Mouse (Mus musculus) heart, adult 2 months (tissue): Measurements from ENCODE around the gene Cflar. TPM values are rescaled to one million over a fixed set of nuclear protein-coding genes. Genes with fewer than 3 reads are reported as not detected.

Source experiments
- DNase-seq, 2 experiments: peaks; one replicate each; pipeline ENCODE4 v3.0.0; 2021
- H3K27ac ChIP-seq: fragments of 200-600 bp; 2 replicates; pipeline ENCODE4 v1.8.1; 2022
- H3K27me3 ChIP-seq: fragments of 200-500 bp; 2 replicates; pipeline ENCODE4 v1.6.1; 2012; ENCODE audit warnings: mild to moderate bottlenecking, low read length, inconsistent platforms, mixed read lengths; ENCODE audit not compliant: control insufficient read depth, insufficient read depth
- H3K36me3 ChIP-seq: fragments of 200-500 bp; 2 replicates; pipeline ENCODE4 v1.6.1; 2012; ENCODE audit warnings: low read length, inconsistent platforms; ENCODE audit not compliant: control insufficient read depth, insufficient read depth
- H3K4me1 ChIP-seq: fragments of 200-500 bp; 2 replicates; pipeline ENCODE4 v1.6.1; 2011; ENCODE audit warnings: low read length; ENCODE audit not compliant: control insufficient read depth, insufficient read depth
- H3K4me3 ChIP-seq: fragments of 200-600 bp; 2 replicates; pipeline ENCODE4 v1.8.1; 2022
- H3K79me2 ChIP-seq: fragments of 200-500 bp; replicated peaks from 2 replicates; pipeline ENCODE4 v1.6.1; 2012; ENCODE audit warnings: mild to moderate bottlenecking, inconsistent platforms, low read length, moderate library complexity, mixed read lengths; ENCODE audit not compliant: control insufficient read depth, insufficient read depth
- H3K9ac ChIP-seq: fragments of 200-500 bp; 2 replicates; pipeline ENCODE4 v1.6.1; 2012; ENCODE audit warnings: low read depth, mild to moderate bottlenecking, control low read depth, inconsistent platforms, low read length, mixed read lengths
- CTCF ChIP-seq: fragments of 200-600 bp; IDR thresholded peaks from 2 replicates; pipeline ENCODE4 v1.8.1; 2022; ENCODE audit warnings: antibody characterized with exemption, mild to moderate bottlenecking, moderate library complexity
- EP300 ChIP-seq: fragments of 200-500 bp; IDR thresholded peaks from 2 replicates; pipeline ENCODE4 v1.6.1; 2011; ENCODE audit warnings: low read depth, low read length, control low read depth; ENCODE audit not compliant: insufficient read depth
- POLR2A ChIP-seq: fragments of 200-500 bp; IDR thresholded peaks from 2 replicates; pipeline ENCODE4 v1.6.1; 2011; ENCODE audit warnings: mild to moderate bottlenecking, low read depth, low read length, control low read depth; ENCODE audit not compliant: insufficient read depth
- WGBS: fragments of 180-500 bp; shearing (Covaris S2); methylation state at CpG from one replicate; pipeline ENCODE4 v1.1.7; 2018; 5-methylcytosine and 5-hydroxymethylcytosine counted together
- intact Hi-C: fragments of 180-260 bp; cut with DNase I; formaldehyde crosslinking; loops from one replicate; pipeline ENCODE4 v1.15.1; 2025
- polyA plus RNA-seq: library from polyadenylated mRNA; depleted of rRNA; stranded (reverse); fragments of >200 nt; gene quantifications from 2 replicates; pipeline ENCODE4 v1.2.3, GENCODE M21; 2012
- total RNA-seq, 2 experiments: library from RNA; stranded (reverse); gene quantifications; 2 replicates each; pipeline ENCODE4 v1.2.3; 2021

Cflar gene
- total and polyA plus RNA-seq, 3 experiments: 21.7 to 63.0 (median 50.2) TPM

GRCm38 (mm10) chr1:58733636-58734035 is 22.3 kb downstream of the Cflar start:
- peaks cover 38% of the 10 kb centered on the region for H3K36me3 ChIP-seq
- intact Hi-C loops: no loop called here

GRCm38 (mm10) chr1:58734043-58734920 is 23.0 kb downstream of the Cflar start:
- WGBS: 85% methylated on average over 11 of the region's 11 CpGs
- H3K4me3 ChIP-seq: no peak overlapping the region
- H3K9ac ChIP-seq: no peak overlapping the region
- peaks cover 2% of the 10 kb centered on the region for H3K79me2 ChIP-seq
- intact Hi-C loops: no loop called here
- no peaks in the 10 kb centered on the region for H3K27me3 ChIP-seq
- no peak for DNase-seq
- TF ChIP-seq CTCF (no peak), EP300 (no peak), POLR2A (no peak)
- H3K36me3 ChIP-seq: peaks cover 36% of the 10 kb centered on the region
- no peak overlapping the region; the same call in none of the 2 replicates for H3K27ac ChIP-seq
- peaks cover 4% of the 10 kb centered on the region for H3K4me1 ChIP-seq

More at GRCm38 (mm10) chr1:58733636-58734035, 22.3 kb downstream of the Cflar start:
- H3K27me3 ChIP-seq: no peaks in the 10 kb centered on the region
- no peak for DNase-seq
- H3K27ac ChIP-seq: no peak overlapping the region; the same call in none of the 2 replicates
- H3K9ac ChIP-seq: no peak overlapping the region
- peaks cover 5% of the 10 kb centered on the region for H3K4me1 ChIP-seq
- H3K4me3 ChIP-seq: no peak overlapping the region
- TF ChIP-seq EP300: no peak
- TF ChIP-seq CTCF: no peak
- no peak for TF ChIP-seq POLR2A
- H3K79me2 ChIP-seq: peaks cover 2% of the 10 kb centered on the region
- WGBS: 90% methylated on average over 2 of the region's 2 CpGs

GRCm38 (mm10) chr1:58735962-58736361 is 24.7 kb downstream of the Cflar start:
- no peak for DNase-seq
- Histone ChIP-seq H3K27ac (peak overlapping the region; percentile 51), H3K4me3 (no peak overlapping the region), H3K36me3 (peaks cover 28% of the 10 kb centered on the region), H3K9ac (no peak overlapping the region), H3K27me3 (no peaks in the 10 kb centered on the region), H3K4me1 (peaks cover 3% of the 10 kb centered on the region), H3K79me2 (no peaks in the 10 kb centered on the region; the same call in 1 of the 2 replicates)
- intact Hi-C loops: no loop called here
- TF ChIP-seq EP300 (no peak), CTCF (no peak), POLR2A (no peak)
- WGBS: 81% methylated on average over 7 of the region's 7 CpGs

GRCm38 (mm10) chr1:58736968-58737367 is 25.7 kb downstream of the Cflar start:
- H3K4me3 ChIP-seq: no peak overlapping the region
- intact Hi-C loops: no loop called here
- no peaks in the 10 kb centered on the region for H3K27me3 ChIP-seq
- peaks cover 3% of the 10 kb centered on the region for H3K4me1 ChIP-seq
- DNase-seq: no peak
- TF ChIP-seq CTCF: no peak
- no peak for TF ChIP-seq POLR2A
- no peak for TF ChIP-seq EP300
- WGBS: 94% methylated on average over 22 of the region's 22 CpGs
- H3K79me2 ChIP-seq: no peaks in the 10 kb centered on the region
- H3K36me3 ChIP-seq: peaks cover 30% of the 10 kb centered on the region
- H3K27ac ChIP-seq: no peak overlapping the region
- H3K9ac ChIP-seq: no peak overlapping the region

- Histone ChIP-seq H3K4me3 (no peak overlapping the region), H3K4me1 (peaks cover 5% of the 10 kb centered on the region), H3K27me3 (no peaks in the 10 kb centered on the region), H3K9ac (no peak overlapping the region), H3K27ac (no peak overlapping the region), H3K36me3 (peaks cover 41% of the 10 kb centered on the region), H3K79me2 (no peaks in the 10 kb centered on the region)
- DNase-seq: no peak
- WGBS: 80% methylated on average over 7 of the region's 7 CpGs
- intact Hi-C loops: no loop called here
- TF ChIP-seq POLR2A: no peak
- no peak for TF ChIP-seq EP300
- no peak for TF ChIP-seq CTCF
Measured at GRCm38 (mm10) chr1:58739529-58739928, 28.2 kb downstream of the Cflar start.

GRCm38 (mm10) chr1:58742571-58743021 is 31.3 kb downstream of the Cflar start:
- TF ChIP-seq POLR2A: no peak
- no peak for TF ChIP-seq CTCF
- no peak for TF ChIP-seq EP300
- Histone ChIP-seq H3K36me3 (peaks cover 32% of the 10 kb centered on the region), H3K27ac (peak overlapping the region; percentile 36), H3K9ac (no peak overlapping the region), H3K4me1 (peaks cover 6% of the 10 kb centered on the region), H3K4me3 (no peak overlapping the region), H3K27me3 (no peaks in the 10 kb centered on the region), H3K79me2 (0 out of 2 replicates have a peak, but pooled peaks cover 2% of the 10 kb centered on the region)
- no peak for DNase-seq
- WGBS: 39% methylated on average over 5 of the region's 5 CpGs
- intact Hi-C loops: no loop called here
